Mouse (Mus musculus) induced T-regulatory cell, adult 2 months (primary cell): ENCODE measurements around the gene Nup210.
A peak's percentile ranks its signal among the peaks of the same experiment; 100 is the strongest.

Source experiments
- DNase-seq: peaks from one replicate; pipeline ENCODE4 v3.0.0-alpha.2; 2012; ENCODE audit warnings: low read depth

Gene Nup210

DNA sequence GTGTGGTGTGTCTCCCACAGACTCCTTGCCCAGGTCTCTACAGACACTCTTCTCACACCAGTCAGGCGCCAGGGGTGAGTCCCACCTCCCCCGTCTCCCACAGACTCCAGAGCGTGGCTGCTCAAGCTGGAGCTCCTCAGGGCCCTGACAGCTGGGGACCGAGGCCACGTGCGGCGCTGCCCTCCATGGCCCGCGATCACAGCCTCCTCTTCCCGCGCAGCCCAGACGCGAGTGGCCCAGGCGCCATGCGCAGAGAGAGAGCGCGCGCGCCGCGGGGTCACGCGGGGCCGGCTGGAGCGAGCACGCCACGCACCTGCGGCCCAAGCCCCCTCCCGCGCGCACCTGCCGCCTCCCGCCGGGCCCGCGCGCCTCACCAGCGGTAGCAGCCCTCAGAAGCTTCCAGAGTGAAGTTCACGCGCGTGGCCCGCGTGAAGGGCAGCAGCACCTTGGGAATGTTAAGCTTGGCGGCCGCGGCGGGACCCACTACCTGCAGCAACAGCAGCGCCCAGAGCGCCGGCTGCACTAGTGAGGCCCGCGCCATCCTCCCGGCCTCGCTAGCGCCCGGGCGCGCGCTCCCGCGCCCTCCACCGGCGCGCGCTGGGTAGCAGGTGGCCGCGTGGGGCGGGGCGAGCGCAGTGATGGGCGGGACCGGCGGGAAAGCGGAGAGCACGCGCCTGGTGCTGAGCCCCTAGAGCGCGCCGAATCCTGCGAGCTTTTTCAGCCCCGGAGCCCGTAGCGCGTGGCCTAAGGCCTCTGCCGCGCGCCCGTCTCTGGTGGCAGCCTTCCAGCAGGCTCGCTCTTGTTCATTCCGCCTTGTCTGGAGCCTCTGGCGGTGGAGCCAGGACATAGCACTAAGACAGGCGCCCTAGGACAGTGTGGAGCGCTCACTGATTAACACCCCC is at the start of gene Nup210:
TSS of gene Nup210 (minus strand) at position 586 of the 902 bp plus-strand sequence.
- peak; percentile 95 for DNase-seq

DNA sequence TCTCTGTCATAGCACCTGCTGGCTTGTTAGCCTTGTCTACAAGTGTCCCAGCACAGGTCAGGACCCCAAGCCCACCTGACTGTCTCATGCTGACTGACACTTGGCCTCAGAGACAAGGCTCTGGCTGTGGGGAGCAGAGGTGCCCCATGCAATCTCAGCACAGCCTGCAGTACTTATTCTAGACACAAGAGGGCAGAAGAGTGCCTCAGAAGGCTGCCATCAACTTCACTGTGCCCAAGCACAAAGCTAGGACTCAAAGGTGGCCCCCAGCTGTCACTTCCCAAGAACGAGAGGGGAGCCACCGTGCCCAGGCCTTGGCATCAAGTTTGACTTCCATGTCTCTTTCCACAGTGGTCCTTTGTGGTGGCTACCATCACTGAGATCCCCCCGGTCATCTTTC is 48.6 kb upstream of the Nup210 start:
- DNase-seq = peak; percentile 81

- no peak for DNase-seq
Measured at GRCm38 (mm10) chr6:91164584-91164983, 48.0 kb upstream of the Nup210 start.

- DNase-seq = no peak
Measured at GRCm38 (mm10) chr6:91163195-91163911, 46.7 kb upstream of the Nup210 start.

DNA sequence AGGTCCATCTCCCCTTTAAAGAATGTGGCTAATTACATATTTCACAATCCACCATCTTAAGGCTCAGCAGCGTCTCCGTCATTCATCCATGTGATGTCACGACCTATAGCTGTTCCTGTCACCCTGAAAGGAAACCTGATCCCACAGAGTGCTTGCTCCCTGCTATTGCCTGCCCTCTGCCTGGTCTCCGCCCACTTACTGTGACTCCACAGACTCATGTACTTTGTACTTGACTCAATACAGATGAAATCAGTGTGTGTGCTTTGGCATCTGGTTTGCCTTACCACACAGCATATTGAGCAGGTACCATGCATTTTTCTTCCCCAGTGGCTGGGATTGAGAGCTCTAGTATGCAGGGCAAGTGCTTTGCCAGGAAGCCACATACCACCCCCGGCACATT is 45.7 kb upstream of the Nup210 start:
- no peak for DNase-seq

DNA sequence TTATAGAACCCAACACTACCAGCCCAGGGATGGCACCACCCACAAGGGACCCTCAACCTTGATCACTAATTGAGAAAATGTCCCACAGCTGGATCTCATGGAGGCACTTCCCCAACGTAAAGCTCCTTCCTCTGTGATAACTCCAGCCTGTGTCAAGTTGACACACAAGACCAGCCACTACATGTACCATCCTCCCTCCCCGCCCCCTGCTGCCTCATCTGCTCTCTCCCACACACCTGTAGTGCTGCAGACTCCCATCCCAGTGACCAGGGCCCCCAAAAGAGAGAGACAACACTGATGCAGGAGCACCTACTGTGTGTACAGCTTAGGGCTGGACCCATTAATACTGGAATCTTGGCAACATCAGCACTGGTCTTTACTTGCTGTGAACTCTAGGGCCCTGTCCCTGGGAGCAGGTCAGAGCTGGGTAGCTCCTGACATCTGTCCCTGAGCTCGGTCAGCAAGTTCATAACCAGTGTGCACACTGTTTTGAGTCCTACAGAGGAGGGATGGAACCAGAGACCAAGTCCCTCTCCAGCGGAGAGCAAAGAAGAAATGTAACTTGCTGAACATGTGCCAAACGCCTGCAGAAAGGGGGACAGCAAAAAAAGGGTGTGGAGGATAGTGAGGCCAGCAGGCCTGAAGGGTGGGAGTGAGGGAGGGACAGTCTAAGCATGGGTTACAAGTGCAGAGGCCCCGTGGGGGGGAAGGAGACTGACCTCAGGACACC is 45.0 kb upstream of the Nup210 start:
- no peak for DNase-seq

- DNase-seq = no peak
Measured at GRCm38 (mm10) chr6:91160976-91161375, 44.3 kb upstream of the Nup210 start.

- no peak for DNase-seq
Measured at GRCm38 (mm10) chr6:91160399-91160798, 43.8 kb upstream of the Nup210 start.

GRCm38 (mm10) chr6:91159047-91159446 is 42.4 kb upstream of the Nup210 start:
- no peak for DNase-seq

GRCm38 (mm10) chr6:91157237-91157570 is 40.6 kb upstream of the Nup210 start:
- no peak for DNase-seq

- peak; percentile 70 for DNase-seq
Measured at GRCm38 (mm10) chr6:91156554-91157236, 40.1 kb upstream of the Nup210 start, which contains the start of gene Hdac11. Gene Hdac11, plus strand, starts transcription at chr6:91156665.

GRCm38 (mm10) chr6:91156062-91156461 is 39.4 kb upstream of the Nup210 start:
- DNase-seq = no peak

DNA sequence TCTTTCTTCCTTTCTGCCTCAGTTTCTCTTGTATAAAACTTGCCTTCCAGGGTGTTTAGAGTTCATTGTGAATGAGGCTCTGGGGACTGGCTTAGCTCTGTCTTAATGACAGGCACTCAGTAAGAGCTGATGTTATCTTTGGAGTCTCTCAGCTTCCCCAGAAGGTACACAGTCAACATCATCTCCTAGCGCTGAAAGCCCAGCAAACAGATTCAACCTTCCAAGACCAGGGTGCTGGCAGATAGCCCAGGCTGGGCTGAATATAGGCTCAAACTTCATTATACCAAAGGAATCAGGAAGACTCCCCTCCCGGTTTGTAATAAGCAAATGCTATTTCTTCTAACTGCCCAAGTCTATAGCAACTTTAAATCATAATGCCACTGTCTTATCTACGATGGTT is 38.7 kb upstream of the Nup210 start:
- DNase-seq = no peak

DNA sequence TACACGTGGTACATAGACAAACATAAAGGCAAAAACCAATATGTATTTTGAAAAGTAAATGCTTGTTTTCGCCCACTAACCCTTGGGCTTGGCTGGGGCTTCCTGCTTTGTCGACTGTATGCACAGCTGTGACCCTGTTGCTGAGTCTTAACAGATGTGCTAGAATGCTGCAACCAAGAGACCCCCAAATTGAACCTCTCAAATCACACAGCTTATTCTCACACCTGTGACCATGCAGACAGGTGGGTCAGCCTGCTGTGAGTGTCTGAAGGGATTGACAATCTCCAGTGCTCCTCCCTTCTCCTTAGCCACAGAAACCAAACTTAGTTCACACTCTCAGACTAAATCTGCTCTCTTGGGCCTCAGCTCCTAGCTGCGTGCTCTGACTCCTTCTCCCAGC is 38.1 kb upstream of the Nup210 start:
- no peak for DNase-seq

- peak; percentile 68 for DNase-seq
Measured at GRCm38 (mm10) chr6:91153549-91154064, 37.0 kb upstream of the Nup210 start.

DNA sequence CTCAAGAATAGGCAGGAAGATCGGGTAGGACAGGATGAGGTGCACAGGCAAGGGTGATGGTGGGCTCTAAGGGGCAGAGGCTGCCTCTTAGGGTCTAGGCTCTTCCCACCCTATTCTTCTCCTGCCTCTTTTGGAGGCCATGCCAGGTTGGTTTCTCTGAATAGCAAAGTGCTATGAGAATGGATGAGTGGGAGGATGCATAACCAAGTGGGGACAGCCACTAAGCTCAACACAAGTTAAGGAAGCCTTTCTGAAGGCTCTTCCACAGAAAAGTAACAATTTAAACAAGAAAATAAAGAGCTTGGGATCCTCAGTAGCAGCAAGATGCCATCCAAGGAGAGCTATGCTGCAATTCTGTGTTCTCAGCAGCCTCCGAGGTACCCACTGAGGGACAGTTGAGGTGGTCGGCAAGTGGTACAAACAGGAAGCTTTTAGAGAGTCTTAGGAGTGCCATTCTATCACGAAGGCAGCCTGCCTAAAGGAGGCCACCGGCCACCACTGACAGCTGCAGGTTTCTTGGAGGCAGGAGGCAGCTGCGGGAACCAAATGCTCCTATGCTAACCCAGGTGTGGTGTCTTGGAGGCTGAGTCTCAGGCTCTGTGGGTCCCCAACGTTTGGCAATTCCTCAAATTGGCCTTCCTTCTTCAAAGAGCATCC is 36.4 kb upstream of the Nup210 start:
- DNase-seq = no peak

DNA sequence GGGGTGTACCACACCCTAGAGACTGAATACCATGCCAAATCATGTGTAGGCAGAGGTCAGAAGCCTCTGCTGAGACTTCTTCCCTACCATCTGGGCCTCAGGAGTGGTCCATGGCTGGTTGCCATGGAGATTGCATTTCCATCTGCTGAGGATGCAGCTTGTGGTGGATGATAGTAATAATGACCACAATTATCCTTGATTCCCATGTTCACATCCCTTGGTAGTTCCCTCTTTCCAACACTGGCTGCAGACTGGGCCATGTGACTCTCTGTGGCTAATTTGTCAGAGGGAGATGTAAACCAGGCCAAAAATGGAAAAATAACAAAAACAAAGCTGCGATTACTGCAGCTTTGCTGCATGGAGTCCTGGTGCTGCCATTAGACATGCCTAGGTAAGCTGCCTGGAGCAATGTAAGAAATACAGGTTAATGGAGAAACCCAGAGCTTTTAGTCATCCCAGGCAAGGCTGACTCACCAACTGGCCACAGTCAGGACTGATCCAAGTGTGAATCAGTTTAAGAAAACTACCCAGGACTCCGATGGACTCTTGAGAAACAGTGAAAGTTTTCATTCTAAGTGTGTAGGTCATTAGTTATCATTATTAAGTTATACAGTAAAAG is 30.6 kb upstream of the Nup210 start:
- no peak for DNase-seq

- DNase-seq = no peak
Measured at GRCm38 (mm10) chr6:91146443-91147151, 30.0 kb upstream of the Nup210 start.

DNA sequence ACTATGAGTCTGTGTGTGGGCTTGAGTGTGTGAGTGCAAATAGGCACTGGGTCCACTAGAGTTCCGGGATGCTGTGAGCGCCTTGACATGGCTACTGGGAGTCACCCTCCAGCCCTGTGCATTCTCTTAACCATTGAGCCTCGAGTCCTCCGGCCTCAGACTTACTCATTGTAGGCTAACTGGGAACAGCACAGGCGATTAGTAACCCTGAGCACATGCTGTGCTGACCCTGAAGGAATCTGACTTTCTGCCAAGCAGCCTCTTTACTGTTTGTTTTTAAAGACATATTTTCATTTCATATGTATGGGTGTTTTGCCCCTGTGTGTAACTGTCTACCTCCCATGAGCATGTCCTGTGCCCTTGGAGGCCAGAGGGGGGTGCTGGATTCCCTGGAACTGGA is 28.9 kb upstream of the Nup210 start:
- no peak for DNase-seq

DNA sequence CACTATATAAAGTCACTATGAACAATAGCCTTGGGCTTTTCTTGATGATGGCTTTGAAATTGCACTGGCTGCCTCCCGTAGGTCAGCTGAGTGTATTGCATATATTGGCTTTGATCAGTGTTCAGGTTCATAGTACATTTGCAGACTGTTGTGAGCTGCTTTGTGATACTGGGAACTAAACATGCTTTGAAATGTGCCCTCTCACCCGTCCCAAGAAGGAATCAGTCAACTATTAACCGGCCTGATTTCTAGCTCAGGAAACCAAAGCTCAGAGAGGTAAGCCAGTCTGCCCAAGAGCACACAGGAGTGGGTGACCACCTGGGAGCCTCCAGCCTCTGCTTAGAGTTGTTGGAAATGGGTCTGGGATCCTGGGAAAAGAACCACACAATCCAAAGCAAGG is 28.4 kb upstream of the Nup210 start:
- DNase-seq = no peak
